Mouse (Mus musculus): ENCODE measurements around the gene Tmc6.
A peak's percentile ranks its signal among the peaks of the same experiment; 100 is the strongest.
"Not testable (repeated sequence)": the region's sequence is repeated elsewhere in the genome, so short reads cannot be mapped to it uniquely, and the experiment has no call there.

Gene Tmc6

DNA sequence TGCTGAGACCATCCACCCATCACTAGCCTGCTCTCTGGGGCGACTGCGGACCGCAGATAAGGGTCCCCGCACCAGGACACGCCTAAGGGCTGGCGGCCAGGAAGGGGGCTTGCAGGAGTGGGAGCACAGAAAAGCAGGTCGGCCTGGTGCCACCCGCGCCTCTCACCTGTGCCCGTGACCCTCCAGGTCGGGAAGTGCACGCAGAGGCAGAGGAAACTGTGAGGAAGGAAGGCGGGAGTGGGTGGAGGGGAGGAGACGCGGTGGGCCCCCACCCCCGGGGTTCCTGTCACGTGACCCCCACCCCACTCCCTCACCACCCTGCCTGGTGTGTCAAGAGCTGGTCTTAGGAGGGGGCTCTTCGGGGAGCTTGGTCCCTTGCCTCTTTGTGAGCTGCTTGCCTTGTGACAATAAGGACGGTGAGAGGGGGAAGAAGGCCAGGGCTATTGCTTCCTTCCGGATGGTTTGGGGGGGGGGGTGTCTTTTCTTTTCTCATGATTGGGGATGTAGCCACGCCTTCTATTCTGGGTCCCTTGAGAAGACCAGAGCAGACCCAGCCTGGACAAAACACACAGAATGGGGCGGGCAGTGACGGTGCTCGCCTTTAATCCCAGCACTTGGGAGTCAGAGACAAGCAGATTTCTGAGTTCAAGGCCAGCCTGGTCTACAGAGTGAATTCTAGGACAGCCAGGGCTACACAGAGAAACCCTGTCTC is at the start of gene Tmc6, which contains the start of gene Tmc8:
Gene Tmc6 (minus strand): TSS at position 206 of the 712 bp plus-strand sequence.
Gene Tmc8 (plus strand): TSS at position 84 of the 712 bp plus-strand sequence.
- DNase-seq (ENCODE audit: low read depth, low spot score): peak; percentile 91

- no peak for DNase-seq (ENCODE audit: low read depth, low spot score)
Measured at GRCm38 (mm10) chr11:117830401-117830800, 48.4 kb upstream of the Tmc6 start.

DNA sequence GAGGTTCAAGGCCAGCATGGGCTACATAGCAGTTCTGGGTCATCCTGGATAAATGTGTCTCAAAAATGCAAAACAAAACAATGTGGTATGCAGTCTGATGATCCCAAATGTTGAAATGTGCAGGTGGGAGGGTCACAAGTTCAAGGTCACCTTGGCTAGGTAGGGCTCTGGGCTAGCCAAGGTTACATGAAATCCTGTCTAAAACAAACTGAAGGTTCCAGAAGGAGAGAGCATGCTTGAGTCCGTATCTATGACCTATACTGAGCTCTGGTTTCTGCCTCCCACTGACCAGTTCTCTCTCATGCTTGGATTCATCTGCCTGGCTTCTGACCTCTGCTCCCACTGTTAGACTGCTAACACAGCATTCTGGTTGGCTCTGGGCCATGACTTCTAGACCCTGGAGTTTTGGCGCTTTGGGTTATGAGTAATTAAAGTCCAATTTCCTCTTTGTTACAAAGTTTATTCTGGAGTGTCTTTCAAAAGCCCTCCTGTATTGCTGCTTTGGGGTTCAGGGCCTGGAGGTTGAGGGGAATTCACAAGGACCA is 47.7 kb upstream of the Tmc6 start:
- DNase-seq (ENCODE audit: low read depth, low spot score): no peak

DNA sequence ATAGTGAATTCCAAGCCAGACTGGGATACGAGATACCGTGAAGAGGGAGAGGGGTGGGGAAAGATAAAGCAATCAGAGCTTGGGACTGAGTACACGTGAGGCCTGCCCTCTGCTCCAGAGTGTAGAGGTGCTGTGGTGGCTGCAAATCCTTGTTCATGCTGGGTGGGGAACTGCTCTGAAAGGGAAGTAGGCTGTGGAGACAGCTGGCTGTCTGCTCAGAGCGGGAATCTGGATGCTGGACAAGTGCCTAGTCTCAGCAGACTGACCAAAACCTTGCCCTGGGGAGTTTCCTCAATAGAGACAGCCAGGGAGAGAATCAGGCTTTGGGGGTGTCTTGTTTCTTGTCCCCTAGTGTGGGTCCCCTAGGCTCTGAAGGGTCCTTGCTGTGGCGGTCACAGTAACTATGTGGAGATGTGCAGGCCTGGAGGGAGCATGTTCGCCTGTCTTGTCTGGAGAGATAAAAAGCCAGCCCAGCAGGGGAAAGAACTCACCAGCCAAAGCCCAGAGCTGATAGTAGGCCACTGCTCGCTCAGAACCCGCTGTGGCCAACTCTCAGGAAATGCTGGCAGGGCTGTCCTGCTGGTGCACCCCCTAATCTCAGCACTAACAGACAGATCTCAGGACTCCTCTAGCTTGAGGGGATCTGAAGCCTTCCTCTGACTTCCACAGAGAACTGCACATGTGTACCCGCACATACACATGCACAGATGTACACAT is 47.0 kb upstream of the Tmc6 start:
- no peak for DNase-seq (ENCODE audit: low read depth, low spot score)

GRCm38 (mm10) chr11:117828149-117828887 is 46.3 kb upstream of the Tmc6 start:
- peak; percentile 93 for DNase-seq (ENCODE audit: low read depth, low spot score)

- DNase-seq (ENCODE audit: low read depth, low spot score): no peak
Measured at GRCm38 (mm10) chr11:117827386-117827785, 45.4 kb upstream of the Tmc6 start.

DNA sequence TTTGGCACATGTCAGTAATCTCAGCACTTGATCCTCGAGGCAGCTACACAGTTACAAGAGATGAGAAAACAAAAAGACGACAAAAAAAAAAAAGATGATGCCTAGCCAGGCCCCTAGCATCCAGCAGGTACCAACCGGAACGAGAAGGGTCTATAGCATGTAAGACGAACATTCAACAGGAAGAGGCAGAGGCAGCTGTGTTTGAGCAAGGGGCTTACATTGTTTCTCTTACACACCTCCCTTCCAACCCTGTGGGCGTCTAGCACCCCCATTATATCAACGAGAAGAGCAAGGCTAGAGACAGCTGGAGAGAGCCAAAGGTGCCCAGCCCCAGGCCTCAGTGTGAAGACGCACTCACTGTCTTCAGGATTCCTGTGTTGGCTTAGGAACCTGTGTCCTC is 44.9 kb upstream of the Tmc6 start:
- no peak for DNase-seq (ENCODE audit: low read depth, low spot score)

DNA sequence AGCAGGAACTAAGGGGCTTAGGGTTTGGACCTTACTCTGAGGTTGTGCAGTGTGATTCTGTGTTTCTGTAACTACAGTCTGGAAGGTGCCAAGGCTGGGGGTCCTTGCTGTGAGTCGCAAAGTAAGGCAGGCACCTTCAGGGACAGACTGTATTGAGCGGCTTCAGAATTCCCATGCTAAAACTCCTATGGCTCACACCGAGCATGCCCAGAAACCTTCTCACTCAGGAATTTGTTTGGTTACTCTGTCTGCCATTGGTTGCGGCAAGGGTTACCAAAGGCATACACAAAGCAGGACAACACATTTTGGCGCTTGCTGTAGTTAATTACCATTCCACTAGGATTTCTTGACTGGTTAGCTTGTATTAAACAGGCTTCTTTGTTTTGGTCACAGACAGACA is 44.2 kb upstream of the Tmc6 start:
- no peak for DNase-seq (ENCODE audit: low read depth, low spot score)

- peak; percentile 81 for DNase-seq (ENCODE audit: low read depth, low spot score)
Measured at GRCm38 (mm10) chr11:117825333-117826101, 43.5 kb upstream of the Tmc6 start, which contains the start of the genes Afmid and Tk1. Gene Afmid, plus strand, starts transcription at chr11:117825924. Gene Tk1, minus strand, starts transcription at chr11:117826092.

DNA sequence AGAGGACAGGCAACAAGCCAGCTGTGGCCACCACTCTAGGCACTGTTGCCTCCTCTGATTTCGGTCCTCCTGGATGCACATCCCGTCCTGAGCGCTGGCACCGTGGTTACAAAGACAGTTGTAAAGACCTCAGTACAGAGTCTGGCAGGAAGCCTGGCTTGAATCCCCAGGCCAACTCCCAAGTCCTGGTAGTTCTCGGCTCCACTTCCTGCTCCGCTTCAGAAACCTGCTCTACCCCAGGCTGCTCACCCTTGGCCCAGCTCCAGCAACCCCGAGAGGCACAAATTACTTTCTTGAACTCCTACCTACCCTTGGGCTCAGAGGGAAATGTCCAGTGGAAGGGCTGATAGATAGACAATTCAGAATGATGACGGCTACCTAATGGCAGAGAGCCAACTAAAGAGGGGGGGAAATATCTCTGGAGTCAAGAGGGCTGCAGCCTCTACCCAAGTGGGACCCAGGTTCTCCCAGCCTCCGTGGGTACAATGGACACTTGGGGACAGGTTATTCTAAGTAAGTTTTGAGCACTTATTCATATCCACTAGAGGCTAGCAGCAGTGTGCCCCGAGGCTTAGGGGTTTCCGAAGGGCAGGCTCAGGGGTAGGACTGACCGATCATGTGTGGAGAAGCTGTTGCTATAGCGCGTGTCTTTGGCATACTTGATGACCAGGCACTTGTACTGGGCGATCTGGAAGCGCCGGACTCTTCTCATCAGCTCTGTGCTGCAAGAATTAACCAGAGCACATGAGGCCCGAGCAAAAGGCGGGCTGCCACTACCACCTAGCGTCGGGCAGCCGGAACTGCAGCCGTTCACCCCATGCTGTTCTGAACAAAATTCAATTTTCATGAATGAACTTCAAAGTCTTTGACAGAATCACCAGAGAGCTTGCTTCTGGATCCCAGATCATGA is 42.3 kb upstream of the Tmc6 start:
- peak; percentile 89 for DNase-seq (ENCODE audit: low read depth, low spot score)

DNA sequence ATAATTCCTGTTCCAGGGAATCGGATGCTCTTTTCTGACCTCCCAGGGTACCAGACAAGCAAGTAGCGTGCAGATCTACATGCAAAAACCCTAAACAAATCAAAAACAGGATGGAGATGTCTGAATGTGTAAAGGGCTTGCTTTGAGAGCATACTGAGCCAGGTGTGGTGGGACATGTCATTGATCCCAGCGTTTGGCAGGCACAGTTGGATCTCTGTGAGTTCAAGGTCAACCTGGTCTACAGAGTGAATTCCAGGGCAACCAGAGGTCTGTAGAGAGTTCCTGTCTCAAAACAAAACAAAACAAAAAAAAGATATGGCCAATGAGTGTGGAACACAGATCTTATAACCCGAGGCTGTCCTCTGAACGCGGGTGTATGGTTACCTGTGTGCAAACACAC is 41.4 kb upstream of the Tmc6 start:
- no peak for DNase-seq (ENCODE audit: low read depth, low spot score)

DNA sequence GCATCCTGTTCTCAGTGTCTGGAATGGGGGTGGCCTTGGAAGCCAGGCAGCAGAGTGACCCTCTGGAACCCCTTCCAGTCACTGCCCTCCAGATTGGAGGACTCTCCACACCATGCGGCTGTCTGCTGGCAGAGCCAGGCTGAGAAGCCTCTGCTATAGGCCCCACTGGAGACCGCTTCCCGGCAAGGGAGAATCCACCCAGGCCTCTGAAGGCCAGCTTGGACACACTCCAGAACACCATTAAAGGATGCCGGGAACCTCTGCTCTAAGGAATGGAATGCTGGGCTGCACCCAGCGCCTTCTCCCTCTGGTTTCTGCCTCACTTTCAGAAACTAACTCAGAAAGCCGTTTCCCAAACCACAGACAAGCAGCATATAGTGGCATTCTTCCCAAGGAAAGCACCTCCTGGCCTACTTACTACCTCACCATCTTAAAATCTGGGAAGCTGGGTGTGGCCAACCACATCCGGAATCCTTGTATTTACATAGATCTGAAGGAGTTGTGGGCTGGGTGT is 40.8 kb upstream of the Tmc6 start:
- no peak for DNase-seq (ENCODE audit: low read depth, low spot score)

- no peak for DNase-seq (ENCODE audit: low read depth, low spot score)
Measured at GRCm38 (mm10) chr11:117821868-117822267, 39.9 kb upstream of the Tmc6 start.

DNA sequence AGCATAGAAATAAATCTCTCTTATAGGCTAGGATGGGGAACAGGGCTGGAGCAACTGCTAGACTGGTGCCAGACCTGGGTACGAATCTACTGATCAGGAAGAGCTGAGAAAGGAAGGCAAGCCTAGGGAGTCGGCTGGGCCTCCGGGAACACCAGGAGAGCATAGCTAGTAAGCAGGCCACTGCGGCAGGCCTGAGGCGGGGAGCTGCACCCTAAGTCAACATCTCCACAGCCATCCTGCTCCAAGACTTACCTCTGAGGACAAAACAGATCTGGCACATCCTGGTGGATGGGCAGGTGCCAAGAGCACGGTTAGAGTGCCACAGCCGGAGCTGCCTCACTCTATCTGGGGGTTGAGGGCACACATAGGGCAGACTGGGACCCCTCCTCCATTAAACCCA is 38.2 kb upstream of the Tmc6 start:
- DNase-seq (ENCODE audit: low read depth, low spot score): no peak

GRCm38 (mm10) chr11:117819095-117819494 is 37.1 kb upstream of the Tmc6 start:
- no peak for DNase-seq (ENCODE audit: low read depth, low spot score)

DNA sequence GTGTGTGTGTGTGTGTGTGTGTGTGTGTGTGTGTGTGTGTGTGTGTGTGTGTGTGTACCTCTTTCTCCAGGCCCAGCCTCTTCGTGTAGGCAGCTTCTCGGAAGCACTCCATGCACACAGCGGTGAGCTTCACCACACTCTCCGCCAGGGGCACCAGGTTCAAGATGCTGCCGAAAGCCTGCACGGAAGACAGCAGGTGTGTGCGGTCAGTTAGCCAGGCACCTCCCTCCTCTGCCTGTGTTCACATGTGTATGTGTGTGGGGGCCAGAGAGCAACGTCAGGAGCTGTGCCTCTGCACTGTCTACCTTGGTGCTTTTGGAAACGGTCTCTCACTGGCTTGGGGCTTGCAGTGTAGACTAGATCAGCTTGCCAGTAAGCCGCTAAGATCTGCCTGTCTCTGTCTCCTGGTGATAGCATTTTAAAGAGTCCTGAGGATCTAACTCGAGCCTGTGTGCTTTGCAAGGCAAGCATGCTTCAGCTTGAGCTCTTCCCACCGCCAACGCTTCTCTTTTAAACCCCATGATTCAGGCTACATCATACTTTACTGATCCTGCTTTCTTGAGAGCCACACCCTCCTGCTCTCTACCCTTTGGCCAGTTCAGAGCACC is 34.5 kb upstream of the Tmc6 start:
- no peak for DNase-seq (ENCODE audit: low read depth, low spot score)

GRCm38 (mm10) chr11:117815850-117816249 is 33.9 kb upstream of the Tmc6 start:
- DNase-seq (ENCODE audit: low read depth, low spot score): not testable (repeated sequence)

GRCm38 (mm10) chr11:117814704-117815366 is 32.8 kb upstream of the Tmc6 start:
- DNase-seq (ENCODE audit: low read depth, low spot score): no peak

GRCm38 (mm10) chr11:117813867-117814266 is 31.9 kb upstream of the Tmc6 start:
- DNase-seq (ENCODE audit: low read depth, low spot score): no peak

Measured in CD4-positive, CD25-positive, alpha-beta regulatory T cell, adult 2 months (primary cell).